Mouse (Mus musculus) embryonic facial prominence, embryonic 13.5 days (tissue): ENCODE data around the gene Commd9. TPM values are rescaled to one million over a fixed set of nuclear protein-coding genes. Genes with fewer than 3 reads are reported as not detected.

Experiments
- ATAC-seq: fragments of 200-750 bp; cut with Nextera tagmentation; 2 replicates; pipeline ENCODE4 v1.8.0; 2017; ENCODE audit warnings: low read depth; ENCODE audit not compliant: insufficient number of reproducible peaks, insufficient read depth, low FRiP score, low TSS enrichment
- H3K27ac ChIP-seq: fragments of 300-500 bp; sonication (generic); 2 replicates; pipeline ENCODE4 v1.5.1; 2015; ENCODE audit warnings: moderate library complexity, mild to moderate bottlenecking, inconsistent platforms
- H3K27me3 ChIP-seq: fragments of 300-500 bp; sonication (generic); 2 replicates; pipeline ENCODE4 v1.6.1; 2015; ENCODE audit warnings: mild to moderate bottlenecking, inconsistent platforms
- H3K36me3 ChIP-seq: fragments of 300-500 bp; sonication (generic); 2 replicates; pipeline ENCODE4 v1.6.1; 2015; ENCODE audit warnings: mild to moderate bottlenecking, inconsistent platforms
- H3K4me1 ChIP-seq: fragments of 300-500 bp; sonication (generic); 2 replicates; pipeline ENCODE4 v1.6.1; 2015; ENCODE audit warnings: inconsistent platforms
- H3K4me2 ChIP-seq: fragments of 300-500 bp; sonication (generic); 2 replicates; pipeline ENCODE4 v1.6.1; 2015; ENCODE audit warnings: moderate library complexity, mild to moderate bottlenecking, inconsistent platforms
- H3K4me3 ChIP-seq: fragments of 300-500 bp; sonication (generic); 2 replicates; pipeline ENCODE4 v1.5.1; 2015; ENCODE audit warnings: mild to moderate bottlenecking, inconsistent platforms
- H3K9ac ChIP-seq: fragments of 300-500 bp; sonication (generic); 2 replicates; pipeline ENCODE4 v1.6.1; 2015; ENCODE audit warnings: mild to moderate bottlenecking, inconsistent platforms
- H3K9me3 ChIP-seq: fragments of 300-500 bp; sonication (generic); 2 replicates; pipeline ENCODE4 v1.6.1; 2016; ENCODE audit warnings: inconsistent platforms
- WGBS: fragments of 180-500 bp; shearing (Covaris S2); methylation state at CpG from one replicate; pipeline ENCODE4 v1.1.7; 2015; ENCODE audit warnings: mixed read lengths; 5-methylcytosine and 5-hydroxymethylcytosine counted together
- polyA plus RNA-seq: library from polyadenylated mRNA; unstranded; fragments of >200 nt; fragmentation: Nextera tagmentation; extraction: Ambion mirVana; gene quantifications from 2 replicates; pipeline ENCODE4 v1.2.1, GENCODE M21; 2015

Commd9 gene
- polyA plus RNA-seq, result 67.7 and 69.1 TPM in 2 replicates

DNA sequence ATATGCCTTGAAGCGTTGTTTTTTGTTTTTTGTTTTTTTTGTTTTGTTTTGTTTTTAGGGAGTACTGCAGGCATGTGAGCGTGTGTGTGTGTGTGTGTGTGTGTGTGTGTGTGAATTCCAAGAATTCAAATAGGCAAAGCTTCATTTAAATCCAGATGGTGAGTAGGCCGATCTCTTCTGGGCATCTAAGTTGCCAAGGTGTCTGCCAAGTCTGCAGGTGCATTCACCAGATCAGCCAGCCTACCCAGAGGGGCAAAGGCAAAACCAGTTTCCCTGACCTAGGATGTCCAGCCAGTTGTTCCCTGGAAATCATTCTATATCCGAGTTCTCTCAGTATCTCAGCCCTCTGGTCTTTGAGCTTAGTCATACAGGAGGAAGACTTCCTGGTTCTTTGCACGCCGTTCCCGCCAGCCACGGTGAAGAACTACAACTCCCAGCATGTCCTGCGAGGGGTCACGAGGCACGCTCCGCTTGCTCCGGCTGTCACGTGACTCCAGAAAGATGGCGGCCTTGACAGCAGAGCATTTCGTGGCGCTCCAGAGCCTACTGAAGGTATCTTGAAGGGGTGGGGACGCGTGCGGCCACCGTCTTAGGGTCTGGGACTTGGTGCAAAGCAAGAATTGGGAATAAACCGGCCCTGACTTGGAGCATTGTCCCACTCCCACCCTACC is at the start of gene Commd9:
Gene Commd9, plus strand, starts transcription at position 480 of the 671 bp plus-strand sequence.
- no peak within 1 kb of the TSS for H3K27ac ChIP-seq

DNA sequence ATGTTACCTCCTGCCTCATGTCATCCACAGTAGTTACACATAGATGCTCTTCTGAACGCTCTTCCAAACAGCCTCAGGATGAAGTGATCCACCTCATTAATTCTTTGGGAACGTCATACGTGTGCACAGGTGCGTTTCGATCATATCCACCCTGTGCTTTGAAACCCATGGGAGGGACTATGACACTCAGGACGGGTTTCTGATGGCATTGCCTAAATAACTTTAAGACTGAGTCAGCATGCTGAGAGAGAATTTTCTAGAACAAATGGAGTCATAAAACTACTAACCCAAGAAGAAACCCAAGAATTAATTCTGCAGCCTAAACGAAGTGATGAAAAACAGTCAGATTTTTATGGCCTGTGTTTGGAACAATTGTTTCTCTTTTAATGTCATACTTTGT is 43.3 kb upstream of the Commd9 start:
- no peaks in the 10 kb centered on the region for H3K4me1 ChIP-seq
- no peaks in the 10 kb centered on the region for H3K36me3 ChIP-seq
- ATAC-seq, result no peak
- H3K27ac ChIP-seq, result no peak overlapping the region
- H3K4me2 ChIP-seq, result no peak overlapping the region
- no peak overlapping the region for H3K4me3 ChIP-seq
- no peaks in the 10 kb centered on the region for H3K9me3 ChIP-seq
- H3K9ac ChIP-seq, result no peak overlapping the region
- H3K27me3 ChIP-seq, result no peaks in the 10 kb centered on the region
- WGBS, result 88% methylated on average over 7 of the region's 7 CpGs

More for the DNA sequence above, at the start of gene Commd9:
- 13% methylated on average over 22 of the region's 22 CpGs for WGBS
- Histone ChIP-seq H3K9ac (peak within 1 kb of the TSS; percentile 76), H3K9me3 (no peaks in the 10 kb centered on the region), H3K4me3 (peak within 1 kb of the TSS; percentile 70), H3K36me3 (no peaks in the 10 kb centered on the region), H3K4me2 (peak within 1 kb of the TSS; percentile 86), H3K4me1 (peaks cover 11% of the 10 kb centered on the region), H3K27me3 (0 out of 2 replicates have a peak, but pooled peaks cover 5% of the 10 kb centered on the region)
- ATAC-seq, result peak; percentile 93

- Histone ChIP-seq H3K27ac (no peak overlapping the region), H3K4me1 (0 out of 2 replicates have a peak, but pooled peaks cover 3% of the 10 kb centered on the region), H3K9ac (no peak overlapping the region), H3K4me3 (no peak overlapping the region), H3K9me3 (no peaks in the 10 kb centered on the region), H3K4me2 (no peak overlapping the region), H3K36me3 (no peaks in the 10 kb centered on the region), H3K27me3 (no peaks in the 10 kb centered on the region)
- WGBS, result 60% methylated on average over 7 of the region's 7 CpGs
- ATAC-seq, result no peak
Measured at GRCm38 (mm10) chr2:101854792-101855191, 31.3 kb upstream of the Commd9 start.

DNA sequence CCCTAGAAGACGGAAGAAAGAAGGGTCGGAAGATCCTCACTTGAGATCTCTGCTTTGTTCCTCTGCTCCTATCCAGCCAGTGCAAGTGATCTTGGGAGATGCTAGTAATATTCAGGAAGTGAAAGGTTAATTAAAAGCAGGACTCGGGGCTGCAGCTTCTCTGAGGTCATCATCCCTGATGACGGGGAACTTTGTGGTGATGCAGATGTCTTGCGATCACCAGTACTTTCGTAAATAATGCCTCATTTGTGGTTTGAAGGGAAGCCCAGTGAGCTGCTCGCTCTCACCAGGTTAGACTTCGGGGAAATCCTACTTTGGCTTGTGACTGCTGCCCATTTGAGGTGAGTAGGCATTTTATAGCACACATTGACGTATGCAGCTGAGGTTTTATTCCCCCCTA is 29.9 kb upstream of the Commd9 start:
- Histone ChIP-seq H3K9ac (no peak overlapping the region), H3K4me1 (peaks cover 8% of the 10 kb centered on the region; the same call in 1 of the 2 replicates), H3K27me3 (no peaks in the 10 kb centered on the region), H3K36me3 (no peaks in the 10 kb centered on the region), H3K4me3 (no peak overlapping the region), H3K27ac (no peak overlapping the region), H3K4me2 (no peak overlapping the region), H3K9me3 (no peaks in the 10 kb centered on the region)
- no peak for ATAC-seq
- 46% methylated on average over 9 of the region's 9 CpGs for WGBS

DNA sequence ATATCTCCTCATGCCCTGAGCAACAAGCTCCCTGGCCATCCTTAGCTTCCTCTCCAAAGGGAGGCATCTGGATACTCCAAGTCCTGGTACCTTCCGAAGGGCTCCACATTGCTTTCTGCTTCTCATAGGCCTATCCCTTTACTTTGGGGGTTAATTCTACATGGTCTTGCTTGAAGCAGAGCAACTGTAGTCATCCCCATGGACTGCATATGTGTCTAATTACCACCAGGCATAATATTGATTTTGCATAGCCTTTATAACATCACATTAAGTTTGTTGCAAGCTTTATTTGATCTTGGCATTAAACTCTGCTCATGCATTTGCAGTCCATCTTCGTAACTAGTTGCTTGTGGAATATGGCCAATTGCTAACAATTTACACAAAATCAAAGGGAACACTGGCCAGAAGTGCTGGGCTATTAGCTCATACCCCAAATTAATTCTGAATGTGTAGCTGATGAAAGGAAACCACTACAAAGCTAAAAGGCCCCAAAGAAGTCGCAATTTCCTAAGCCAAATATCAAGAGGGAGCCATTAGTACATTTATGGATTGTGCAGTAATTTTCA is 25.0 kb upstream of the Commd9 start:
- Histone ChIP-seq H3K4me1 (peaks cover 22% of the 10 kb centered on the region), H3K9ac (no peak overlapping the region), H3K4me2 (no peak overlapping the region), H3K27ac (no peak overlapping the region), H3K36me3 (no peaks in the 10 kb centered on the region), H3K9me3 (no peaks in the 10 kb centered on the region), H3K27me3 (peaks cover 3% of the 10 kb centered on the region; the same call in 1 of the 2 replicates), H3K4me3 (no peak overlapping the region)
- 67% methylated on average over 3 of the region's 3 CpGs for WGBS
- no peak for ATAC-seq

GRCm38 (mm10) chr2:101862219-101863123 is 23.6 kb upstream of the Commd9 start:
- H3K4me3 ChIP-seq, result no peak overlapping the region
- WGBS, result 49% methylated on average over 15 of the region's 15 CpGs
- H3K36me3 ChIP-seq, result no peaks in the 10 kb centered on the region
- H3K4me1 ChIP-seq, result peaks cover 19% of the 10 kb centered on the region
- no peaks in the 10 kb centered on the region for H3K9me3 ChIP-seq
- H3K27me3 ChIP-seq, result peaks cover 3% of the 10 kb centered on the region; the same call in 1 of the 2 replicates
- H3K27ac ChIP-seq, result no peak overlapping the region
- H3K4me2 ChIP-seq, result no peak overlapping the region
- H3K9ac ChIP-seq, result no peak overlapping the region
- no peak for ATAC-seq

- Histone ChIP-seq H3K4me1 (no peaks in the 10 kb centered on the region), H3K4me2 (no peak overlapping the region), H3K4me3 (no peak overlapping the region), H3K27me3 (peaks cover 5% of the 10 kb centered on the region; the same call in 1 of the 2 replicates), H3K36me3 (no peaks in the 10 kb centered on the region), H3K9ac (no peak overlapping the region), H3K9me3 (no peaks in the 10 kb centered on the region), H3K27ac (no peak overlapping the region)
- ATAC-seq, result no peak
- WGBS, result 88% methylated on average over 4 of the region's 4 CpGs
Measured at GRCm38 (mm10) chr2:101868683-101869082, 17.4 kb upstream of the Commd9 start.

DNA sequence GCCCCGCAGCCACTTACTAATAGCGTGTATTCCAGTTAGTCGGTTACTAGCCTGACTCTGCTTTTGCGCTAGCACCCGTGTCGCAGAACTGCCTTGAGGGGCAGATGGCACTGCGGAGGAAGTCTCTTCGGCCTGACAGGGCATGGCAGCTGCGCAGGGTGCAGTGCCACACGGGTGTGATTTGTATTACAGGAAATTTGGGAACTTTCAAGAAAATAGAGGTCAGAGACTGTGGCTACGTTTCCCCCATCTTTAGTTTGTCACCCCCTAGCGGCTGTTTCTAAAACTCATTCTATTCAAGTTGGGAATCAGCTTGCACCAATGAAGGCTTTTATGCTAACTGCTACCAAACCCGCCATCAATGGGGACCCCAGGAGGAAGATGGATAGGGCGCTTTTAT is 14.9 kb upstream of the Commd9 start:
- Histone ChIP-seq H3K4me3 (peak overlapping the region; percentile 25), H3K4me1 (no peaks in the 10 kb centered on the region), H3K27me3 (0 out of 2 replicates have a peak, but pooled peaks cover 2% of the 10 kb centered on the region), H3K4me2 (peak overlapping the region; percentile 50), H3K27ac (no peak overlapping the region), H3K36me3 (no peaks in the 10 kb centered on the region), H3K9me3 (no peaks in the 10 kb centered on the region), H3K9ac (peak overlapping the region; percentile 52; the same call in 1 of the 2 replicates)
- no peak for ATAC-seq
- 29% methylated on average over 14 of the region's 14 CpGs for WGBS

GRCm38 (mm10) chr2:101881471-101882162 is 4.4 kb upstream of the Commd9 start:
- 86% methylated on average over 9 of the region's 9 CpGs for WGBS
- no peak overlapping the region for H3K4me3 ChIP-seq
- peaks cover 5% of the 10 kb centered on the region; the same call in 1 of the 2 replicates for H3K27me3 ChIP-seq
- H3K4me2 ChIP-seq, result no peak overlapping the region
- H3K27ac ChIP-seq, result no peak overlapping the region
- H3K4me1 ChIP-seq, result peaks cover 1% of the 10 kb centered on the region
- H3K9me3 ChIP-seq, result no peaks in the 10 kb centered on the region
- no peaks in the 10 kb centered on the region for H3K36me3 ChIP-seq
- ATAC-seq, result no peak
- H3K9ac ChIP-seq, result no peak overlapping the region

DNA sequence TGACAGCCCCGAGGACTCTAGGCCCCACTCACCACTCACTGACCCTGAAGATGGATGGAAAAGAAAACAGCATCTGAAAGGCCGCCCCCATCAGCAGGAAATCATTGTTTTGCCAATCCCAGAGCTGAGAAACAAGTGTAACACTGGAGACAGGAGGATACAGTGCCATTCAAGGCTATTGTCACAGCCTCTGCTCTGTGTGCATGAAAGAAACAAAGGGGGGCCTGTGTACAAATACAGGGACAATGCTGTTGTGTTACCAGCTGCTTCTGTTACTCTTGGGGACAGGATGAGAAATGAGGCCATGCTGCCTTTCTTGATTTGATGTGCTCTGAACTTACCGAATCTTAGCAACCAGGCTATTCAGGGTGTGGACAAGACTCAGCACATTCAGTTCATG is 3.0 kb upstream of the Commd9 start, which contains the start of gene Prr5l:
Gene Prr5l, minus strand, starts transcription at position 30 of the 400 bp plus-strand sequence.
- Histone ChIP-seq H3K4me2 (no peak within 1 kb of the TSS), H3K9me3 (no peaks in the 10 kb centered on the region), H3K4me1 (peaks cover 11% of the 10 kb centered on the region), H3K36me3 (no peaks in the 10 kb centered on the region), H3K27me3 (peaks cover 5% of the 10 kb centered on the region; the same call in 1 of the 2 replicates), H3K4me3 (no peak within 1 kb of the TSS), H3K9ac (no peak within 1 kb of the TSS), H3K27ac (no peak within 1 kb of the TSS)
- 53% methylated on average over 3 of the region's 3 CpGs for WGBS
- ATAC-seq, result no peak

GRCm38 (mm10) chr2:101884286-101884685 is 1.8 kb upstream of the Commd9 start:
- no peak for ATAC-seq
- Histone ChIP-seq H3K9ac (no peak overlapping the region), H3K4me3 (no peak overlapping the region), H3K27me3 (0 out of 2 replicates have a peak, but pooled peaks cover 5% of the 10 kb centered on the region), H3K4me2 (no peak overlapping the region), H3K4me1 (peaks cover 11% of the 10 kb centered on the region), H3K9me3 (no peaks in the 10 kb centered on the region), H3K36me3 (no peaks in the 10 kb centered on the region), H3K27ac (no peak overlapping the region)
- whole genome bisulfite sequencing, result 85% methylated on average over 2 of the region's 2 CpGs
